Mouse (Mus musculus): ENCODE measurements around the gene Rnf216.

GRCm38 (mm10) chr5:142964650-142965049 lies 148.1 kb downstream of the Rnf216 start:
- TF ChIP-seq CTCF (IDR thresholded peaks at IDR 0.05; ENCODE audit: control insufficient read depth, insufficient read depth, insufficient replicate concordance, low read depth, low read length) (no peak), POLR2A (IDR thresholded peaks at IDR 0.05; ENCODE audit: control insufficient read depth, low read depth, low read length) (no peak)
